Mouse (Mus musculus) heart, embryonic 10.5 days (tissue): ENCODE data around the gene Dnah14. TPM values are rescaled to one million over a fixed set of nuclear protein-coding genes. Genes with fewer than 3 reads are reported as not detected.
"Not testable (repeated sequence)": the region's sequence is repeated elsewhere in the genome, so short reads cannot be mapped to it uniquely, and the experiment has no call there.

Source experiments
- DNase-seq: peaks from one replicate; pipeline ENCODE4 v3.0.0-alpha.2; 2017; ENCODE audit warnings: low spot score
- H3K27ac ChIP-seq: fragments of 300-500 bp; sonication (generic); 2 replicates; pipeline ENCODE4 v1.5.1; 2016; ENCODE audit warnings: mild to moderate bottlenecking
- H3K27me3 ChIP-seq: fragments of 300-500 bp; sonication (generic); 2 replicates; pipeline ENCODE4 v1.6.1; 2016; ENCODE audit warnings: mild to moderate bottlenecking; ENCODE audit not compliant: poor library complexity, insufficient read depth, severe bottlenecking
- H3K36me3 ChIP-seq: fragments of 300-500 bp; sonication (generic); 2 replicates; pipeline ENCODE4 v1.6.1; 2016; ENCODE audit warnings: mild to moderate bottlenecking, moderate library complexity
- H3K4me1 ChIP-seq: fragments of 300-500 bp; sonication (generic); 2 replicates; pipeline ENCODE4 v1.6.1; 2016; ENCODE audit warnings: mild to moderate bottlenecking
- H3K4me3 ChIP-seq: fragments of 300-500 bp; sonication (generic); 2 replicates; pipeline ENCODE4 v1.5.1; 2016; ENCODE audit warnings: mild to moderate bottlenecking, moderate library complexity
- H3K9me3 ChIP-seq: fragments of 300-500 bp; sonication (generic); 2 replicates; pipeline ENCODE4 v1.6.1; 2016; ENCODE audit warnings: mild to moderate bottlenecking, moderate library complexity
- WGBS: fragments of 180-500 bp; shearing (Covaris S2); methylation state at CpG from one replicate; pipeline ENCODE4 v1.1.7; 2016; 5-methylcytosine and 5-hydroxymethylcytosine counted together
- polyA plus RNA-seq: library from polyadenylated mRNA; unstranded; fragments of >200 nt; fragmentation: Nextera tagmentation; extraction: Ambion mirVana; gene quantifications from 2 replicates; pipeline ENCODE4 v1.2.1, GENCODE M21; 2016

The Dnah14 gene
- polyA plus RNA-seq, 1 experiment from 2014 or later, result 0.92 TPM

DNA sequence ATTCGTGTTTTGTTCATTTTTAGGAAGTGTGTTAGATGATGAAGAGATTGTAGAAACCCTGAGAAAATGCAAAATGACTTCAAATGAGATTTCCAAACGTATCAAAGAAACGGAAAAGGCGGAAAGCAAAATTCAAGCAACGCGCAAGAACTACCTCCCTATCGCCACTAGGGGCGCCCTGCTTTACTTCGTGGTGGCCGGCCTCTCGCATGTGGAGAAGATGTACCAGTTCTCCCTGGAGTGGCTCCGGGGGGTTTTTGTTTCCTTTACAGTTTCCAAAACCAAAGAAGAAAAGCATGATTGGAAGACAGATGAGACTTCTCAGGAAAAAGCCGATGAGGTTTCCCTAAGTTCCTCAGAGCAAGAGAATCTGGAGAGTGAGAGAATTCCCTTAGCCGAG lies 193.0 kb downstream of the Dnah14 start:
- Histone ChIP-seq H3K4me3 (no peak overlapping the region), H3K36me3 (no peaks in the 10 kb centered on the region), H3K27ac (no peak overlapping the region), H3K4me1 (no peaks in the 10 kb centered on the region), H3K27me3 (no peaks in the 10 kb centered on the region), H3K9me3 (no peaks in the 10 kb centered on the region)
- 54% methylated on average over 14 of the region's 14 CpGs for WGBS
- no peak for DNase-seq

DNA sequence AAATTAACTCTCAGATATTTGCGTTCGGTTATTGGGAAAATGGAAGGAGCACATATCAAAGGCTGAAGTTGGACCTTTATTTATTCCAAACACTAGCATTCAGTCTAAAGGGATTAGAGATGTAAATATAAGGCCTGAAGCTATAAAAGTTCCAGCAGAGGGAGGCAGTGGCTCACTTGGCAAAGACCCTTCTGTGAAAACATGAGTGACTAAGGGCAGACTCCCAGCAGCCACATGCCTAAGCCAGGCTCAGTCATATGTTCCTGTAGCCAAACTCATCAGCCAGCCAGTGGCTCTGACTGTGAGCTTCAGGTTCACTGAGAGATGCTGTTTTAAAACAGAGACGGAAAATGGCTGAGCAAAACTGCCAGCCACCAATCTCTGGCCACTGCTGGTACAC lies 195.5 kb downstream of the Dnah14 start:
- no peaks in the 10 kb centered on the region; the same call in 1 of the 2 replicates for H3K9me3 ChIP-seq
- no peak for DNase-seq
- no peaks in the 10 kb centered on the region for H3K27me3 ChIP-seq
- no peaks in the 10 kb centered on the region for H3K36me3 ChIP-seq
- no peak overlapping the region for H3K27ac ChIP-seq
- H3K4me1 ChIP-seq, result no peaks in the 10 kb centered on the region
- WGBS, result 88% methylated on average over 3 of the region's 3 CpGs
- no peak overlapping the region for H3K4me3 ChIP-seq

DNA sequence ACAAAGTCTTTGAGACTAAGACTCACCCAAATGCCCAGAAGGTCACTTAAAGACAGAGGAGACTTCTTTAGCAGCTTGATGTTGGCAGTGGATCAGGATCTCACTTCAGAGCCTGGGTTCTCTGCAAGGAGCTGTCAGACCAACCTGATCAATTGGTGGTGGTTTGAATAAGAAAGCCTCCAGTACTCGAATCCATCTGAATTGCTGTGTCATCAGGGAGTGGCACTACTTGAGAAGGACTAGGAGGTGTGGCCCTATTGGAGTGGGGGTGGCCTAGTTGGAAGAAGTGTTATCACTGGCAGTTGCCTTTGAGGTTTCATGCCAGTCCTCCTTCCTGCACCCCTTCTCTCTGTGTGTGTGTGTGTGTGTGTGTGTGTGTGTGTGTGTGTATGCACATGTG lies 200.2 kb downstream of the Dnah14 start:
- Histone ChIP-seq H3K4me3 (no peak overlapping the region), H3K9me3 (peaks cover 2% of the 10 kb centered on the region; the same call in 1 of the 2 replicates), H3K4me1 (no peaks in the 10 kb centered on the region), H3K27me3 (no peaks in the 10 kb centered on the region), H3K27ac (no peak overlapping the region), H3K36me3 (no peaks in the 10 kb centered on the region)
- no peak for DNase-seq
- 73% methylated on average over 1 of the region's 1 CpGs for WGBS

- not testable (repeated sequence) for H3K27me3 ChIP-seq, H3K27ac ChIP-seq, H3K4me1 ChIP-seq, DNase-seq, H3K4me3 ChIP-seq, H3K36me3 ChIP-seq, H3K9me3 ChIP-seq
- 88% methylated on average over 11 of the region's 11 CpGs for WGBS
Measured at GRCm38 (mm10) chr1:181782600-181782999, 206.2 kb downstream of the Dnah14 start.

GRCm38 (mm10) chr1:181789952-181790351 lies 213.6 kb downstream of the Dnah14 start:
- WGBS, result 60% methylated on average over 6 of the region's 6 CpGs
- no peak overlapping the region for H3K27ac ChIP-seq
- H3K4me1 ChIP-seq, result no peaks in the 10 kb centered on the region
- H3K4me3 ChIP-seq, result no peak overlapping the region
- H3K36me3 ChIP-seq, result no peaks in the 10 kb centered on the region
- no peaks in the 10 kb centered on the region for H3K27me3 ChIP-seq
- no peaks in the 10 kb centered on the region for H3K9me3 ChIP-seq
- DNase-seq, result no peak

DNA sequence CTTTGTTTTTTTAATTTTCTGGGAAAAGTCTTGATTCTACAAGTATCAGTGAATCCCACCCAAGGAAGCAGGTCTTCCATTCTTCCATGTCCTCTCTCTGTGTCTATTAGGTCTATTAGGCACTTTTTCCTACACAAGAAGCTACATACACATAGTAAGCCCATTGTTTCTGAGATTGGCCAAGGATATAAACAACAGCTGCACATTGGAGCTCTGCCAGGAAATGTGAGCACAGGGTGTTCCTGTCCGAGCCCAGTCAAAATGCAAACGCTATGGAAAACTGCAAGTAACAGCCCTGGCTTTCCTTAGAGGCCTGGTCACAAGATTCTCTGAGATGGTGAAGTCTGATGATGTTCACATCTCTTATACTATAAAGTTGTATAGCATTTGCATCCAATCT lies 217.2 kb downstream of the Dnah14 start:
- Histone ChIP-seq H3K4me3 (no peak overlapping the region), H3K27me3 (no peaks in the 10 kb centered on the region), H3K4me1 (no peaks in the 10 kb centered on the region), H3K9me3 (no peaks in the 10 kb centered on the region), H3K27ac (no peak overlapping the region), H3K36me3 (no peaks in the 10 kb centered on the region)
- WGBS, result 42% methylated on average over 2 of the region's 2 CpGs
- no peak for DNase-seq

DNA sequence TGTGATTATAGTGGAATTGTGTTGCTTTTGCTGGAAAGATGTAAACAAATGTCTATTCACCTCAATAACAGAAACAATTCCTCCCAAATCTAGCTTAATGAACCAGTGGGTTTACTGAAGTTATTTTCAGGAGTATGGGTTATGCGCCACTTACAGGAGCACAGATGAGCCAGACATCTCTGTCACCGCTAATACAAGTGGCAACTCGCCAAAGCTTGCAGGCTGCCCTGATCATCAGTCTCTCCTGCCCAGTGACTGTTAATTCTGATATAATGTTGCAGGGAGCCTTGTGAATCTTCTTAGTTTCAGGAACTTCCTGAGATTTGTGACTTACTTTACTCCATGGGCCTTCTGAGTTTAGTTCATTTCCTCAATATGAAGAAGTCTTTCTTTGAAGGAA lies 223.6 kb downstream of the Dnah14 start:
- Histone ChIP-seq H3K27ac (no peak overlapping the region), H3K27me3 (no peaks in the 10 kb centered on the region), H3K36me3 (no peaks in the 10 kb centered on the region), H3K4me1 (no peaks in the 10 kb centered on the region), H3K9me3 (no peaks in the 10 kb centered on the region), H3K4me3 (no peak overlapping the region)
- 74% methylated on average over 3 of the region's 3 CpGs for WGBS
- DNase-seq, result no peak

GRCm38 (mm10) chr1:181800667-181801066 lies 224.3 kb downstream of the Dnah14 start:
- Histone ChIP-seq H3K27ac (no peak overlapping the region), H3K4me3 (no peak overlapping the region), H3K27me3 (no peaks in the 10 kb centered on the region), H3K36me3 (no peaks in the 10 kb centered on the region), H3K4me1 (no peaks in the 10 kb centered on the region), H3K9me3 (no peaks in the 10 kb centered on the region)
- no peak for DNase-seq
- 87% methylated on average over 4 of the region's 4 CpGs for WGBS

GRCm38 (mm10) chr1:181811481-181812223 lies 235.3 kb downstream of the Dnah14 start:
- no peak overlapping the region for H3K27ac ChIP-seq
- no peaks in the 10 kb centered on the region for H3K9me3 ChIP-seq
- no peak for DNase-seq
- peaks cover 38% of the 10 kb centered on the region for H3K36me3 ChIP-seq
- H3K27me3 ChIP-seq, result no peaks in the 10 kb centered on the region
- 89% methylated on average over 18 of the region's 18 CpGs for WGBS
- no peak overlapping the region for H3K4me3 ChIP-seq
- H3K4me1 ChIP-seq, result 0 out of 2 replicates have a peak, but pooled peaks cover 7% of the 10 kb centered on the region

DNA sequence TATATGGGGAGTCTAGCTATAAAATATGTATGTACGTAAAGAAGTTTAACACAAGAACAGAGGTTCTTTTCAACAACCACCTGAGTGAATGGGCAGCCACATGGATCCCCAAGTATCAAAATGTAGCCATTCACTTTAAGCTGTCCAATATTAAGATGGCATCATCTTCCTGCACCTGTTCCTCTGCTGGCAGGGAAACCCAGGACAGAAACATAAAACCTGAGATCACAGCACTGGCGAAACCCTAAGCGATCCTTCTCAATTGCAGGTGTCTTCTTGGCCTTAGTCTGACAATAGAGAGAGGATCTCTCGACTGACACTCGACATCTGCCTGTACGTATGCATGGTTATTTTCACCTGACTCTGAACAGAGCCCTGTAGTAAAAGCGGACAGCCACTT lies 250.4 kb downstream of the Dnah14 start:
- Histone ChIP-seq H3K4me1 (no peaks in the 10 kb centered on the region), H3K27me3 (no peaks in the 10 kb centered on the region), H3K36me3 (peaks cover 97% of the 10 kb centered on the region), H3K9me3 (no peaks in the 10 kb centered on the region), H3K27ac (no peak overlapping the region), H3K4me3 (no peak overlapping the region)
- 95% methylated on average over 7 of the region's 7 CpGs for WGBS
- DNase-seq, result no peak

DNA sequence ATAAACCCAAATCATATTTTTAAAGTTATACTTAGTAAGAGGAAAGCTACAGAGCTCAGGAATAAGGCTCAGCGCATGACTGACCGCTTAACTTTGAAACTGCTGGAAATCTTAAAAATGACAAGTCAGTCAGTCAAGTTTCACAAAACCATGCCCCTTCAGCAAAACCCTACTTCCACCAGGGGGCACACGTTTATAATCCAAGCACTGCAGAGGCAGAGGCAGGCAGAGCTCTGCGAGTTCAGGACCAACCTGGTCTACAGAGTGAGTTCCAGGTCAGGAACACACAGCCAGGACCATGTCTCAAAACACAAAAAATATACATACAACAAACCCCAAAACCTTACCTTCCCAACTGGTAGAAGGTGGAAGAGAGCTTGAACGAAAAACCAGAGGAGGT lies 252.0 kb downstream of the Dnah14 start:
- Histone ChIP-seq H3K27ac (no peak overlapping the region), H3K9me3 (no peaks in the 10 kb centered on the region), H3K27me3 (no peaks in the 10 kb centered on the region), H3K4me3 (no peak overlapping the region), H3K36me3 (peaks cover 96% of the 10 kb centered on the region), H3K4me1 (no peaks in the 10 kb centered on the region)
- no peak for DNase-seq
- WGBS, result 89% methylated on average over 5 of the region's 5 CpGs

DNA sequence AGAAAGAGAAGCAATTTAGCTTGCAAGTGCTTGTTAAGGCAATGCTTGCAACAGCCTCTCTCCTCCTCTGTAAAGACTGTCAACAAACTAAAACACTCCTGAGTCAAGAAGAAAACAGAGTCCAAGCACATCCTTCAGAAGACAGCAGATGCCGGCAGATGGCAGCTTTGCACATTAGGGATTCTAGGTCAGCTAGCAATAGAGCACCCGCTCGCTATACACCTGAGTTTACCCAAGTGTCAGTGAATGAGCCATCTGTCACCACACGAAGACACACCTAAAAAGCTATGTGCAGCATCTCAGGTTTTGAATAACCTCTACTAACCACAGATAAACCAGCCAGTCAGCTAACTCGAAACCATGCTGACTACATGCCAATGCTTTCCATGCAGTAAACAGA lies 256.4 kb downstream of the Dnah14 start:
- peaks cover 95% of the 10 kb centered on the region for H3K36me3 ChIP-seq

DNA sequence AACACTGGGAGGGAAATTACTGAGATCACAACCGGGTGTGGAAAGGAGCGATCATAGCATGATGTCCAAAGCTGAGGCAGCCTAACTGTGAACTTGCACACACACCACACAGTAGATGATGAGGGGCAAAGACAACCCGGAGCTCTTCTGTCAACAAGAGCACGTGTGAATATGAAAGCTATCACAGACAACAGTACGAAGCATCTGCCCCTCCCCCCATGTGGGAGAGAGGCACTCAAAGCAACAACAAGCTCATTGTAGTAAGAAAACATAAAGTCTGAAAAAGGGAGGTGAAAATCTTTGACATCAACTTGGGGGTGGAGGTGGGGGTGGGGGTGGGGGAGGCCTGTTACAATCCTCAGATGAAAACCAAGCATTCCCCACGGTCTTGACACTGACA lies 256.8 kb downstream of the Dnah14 start:
- Histone ChIP-seq H3K36me3 (peaks cover 95% of the 10 kb centered on the region), H3K27me3 (no peaks in the 10 kb centered on the region), H3K27ac (no peak overlapping the region), H3K9me3 (no peaks in the 10 kb centered on the region), H3K4me1 (0 out of 2 replicates have a peak, but pooled peaks cover 2% of the 10 kb centered on the region), H3K4me3 (no peak overlapping the region)
- DNase-seq, result no peak
- WGBS, result 76% methylated on average over 6 of the region's 6 CpGs

More for the DNA sequence above, 256.4 kb downstream of the Dnah14 start:
- WGBS, result 94% methylated on average over 5 of the region's 5 CpGs
- no peak overlapping the region for H3K4me3 ChIP-seq
- H3K9me3 ChIP-seq, result no peaks in the 10 kb centered on the region
- no peak for DNase-seq
- no peak overlapping the region for H3K27ac ChIP-seq
- H3K27me3 ChIP-seq, result no peaks in the 10 kb centered on the region
- no peaks in the 10 kb centered on the region for H3K4me1 ChIP-seq

- WGBS, result 87% methylated on average over 5 of the region's 5 CpGs
- no peaks in the 10 kb centered on the region for H3K9me3 ChIP-seq
- no peak overlapping the region for H3K27ac ChIP-seq
- H3K36me3 ChIP-seq, result peaks cover 50% of the 10 kb centered on the region
- H3K27me3 ChIP-seq, result no peaks in the 10 kb centered on the region
- peaks cover 37% of the 10 kb centered on the region for H3K4me1 ChIP-seq
- no peak for DNase-seq
- no peak overlapping the region for H3K4me3 ChIP-seq
Measured at GRCm38 (mm10) chr1:181838111-181838510, 261.8 kb downstream of the Dnah14 start.
